ENCODE assay signal across 7 mouse cellular contexts in the genomic region with DNA sequence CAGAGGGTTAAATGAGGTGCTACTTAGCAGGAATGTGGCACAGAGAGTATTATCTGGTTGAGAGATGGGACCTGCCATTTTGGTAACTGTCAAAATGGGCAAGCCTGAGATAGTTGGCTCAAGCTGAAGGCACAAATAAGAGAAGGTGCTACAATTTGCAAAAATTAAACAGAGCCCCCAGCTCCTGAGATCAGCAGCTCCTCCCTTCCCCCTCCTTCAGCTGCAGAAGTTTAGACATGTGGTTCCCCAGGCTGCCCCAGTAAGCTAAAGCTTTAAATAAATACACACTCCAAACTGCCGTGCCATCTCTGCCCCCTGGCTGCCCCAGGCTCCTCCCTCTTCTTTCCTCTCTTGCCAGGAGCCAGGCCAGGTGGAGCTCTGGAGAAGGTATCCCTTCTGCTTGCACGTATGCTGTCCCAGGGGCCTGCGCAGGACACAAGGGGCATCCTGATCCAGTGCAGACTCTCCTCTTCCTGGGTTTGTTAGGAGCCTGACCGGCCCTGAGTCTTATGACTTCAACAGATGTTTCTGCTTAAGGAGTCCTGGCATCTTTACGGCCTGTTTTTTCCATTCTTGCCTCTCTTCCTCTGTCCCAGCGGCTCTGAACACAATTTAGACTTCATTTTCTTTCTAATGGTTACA.
DNase-seq lines count a peak whose midpoint lies in the region; ATAC-seq and TF ChIP-seq lines count a peak whose summit lies in the region.

No protein-coding gene starts in this region.

- H3K27ac ChIP-seq in embryonic facial prominence, embryonic 11.5 days (replicated peaks; ENCODE audit: low read depth, low read length): peak overlapping the region; percentile 63
- 0 out of 2 replicates have a peak overlapping the region, but pooled peaks have one; percentile 6 for H3K27ac ChIP-seq in forebrain, postnatal 0 days (ENCODE audit: low read depth, low read length)
- H3K27ac ChIP-seq in hindbrain, embryonic 11.5 days (ENCODE audit: low read depth, low read length): 0 out of 2 replicates have a peak overlapping the region, but pooled peaks have one; percentile 24

- H3K27me3 ChIP-seq in embryonic facial prominence, embryonic 11.5 days (ENCODE audit: control insufficient read depth, insufficient read depth, low read length): no peaks in the 10 kb centered on the region
- no peaks in the 10 kb centered on the region for H3K27me3 ChIP-seq in forebrain, postnatal 0 days (ENCODE audit: insufficient read depth, low read length)
- no peaks in the 10 kb centered on the region for H3K27me3 ChIP-seq in hindbrain, embryonic 11.5 days (ENCODE audit: control insufficient read depth, insufficient read depth, low read length)

- H3K4me2 ChIP-seq in embryonic facial prominence, embryonic 11.5 days (ENCODE audit: low read depth, low read length): no peak overlapping the region
- H3K4me2 ChIP-seq in forebrain, postnatal 0 days (ENCODE audit: low read depth): no peak overlapping the region
- no peak overlapping the region for H3K4me2 ChIP-seq in hindbrain, embryonic 11.5 days (replicated peaks; ENCODE audit: low read depth, low read length)

- no peaks in the 10 kb centered on the region for H3K36me3 ChIP-seq in embryonic facial prominence, embryonic 11.5 days (replicated peaks; ENCODE audit: control insufficient read depth, insufficient read depth, low read depth, low read length)
- H3K36me3 ChIP-seq in forebrain, postnatal 0 days (ENCODE audit: insufficient read depth): no peaks in the 10 kb centered on the region
- no peaks in the 10 kb centered on the region for H3K36me3 ChIP-seq in hindbrain, embryonic 11.5 days (ENCODE audit: control insufficient read depth, insufficient read depth, low read length)

- peak; percentile 83 for DNase-seq in embryonic facial prominence, embryonic 11.5 days (ENCODE audit: low spot score)
- DNase-seq in forebrain, postnatal 0 days: no peak
- no peak for DNase-seq in hindbrain, embryonic 11.5 days (ENCODE audit: low spot score)
- peak; percentile 64 for DNase-seq in lung, postnatal 10 days
- no peak for DNase-seq in adrenal gland, postnatal 14 days
- DNase-seq in layer of hippocampus, postnatal 25 days (ENCODE audit: extremely low spot score in 1 of 2, low spot score in 1 of 2): no peak
- no peak for DNase-seq in frontal cortex, postnatal 25 days (ENCODE audit: low spot score in 2 of 2)

- H3K4me3 ChIP-seq in embryonic facial prominence, embryonic 11.5 days (ENCODE audit: low read depth, low read length): no peak overlapping the region
- no peak overlapping the region for H3K4me3 ChIP-seq in forebrain, postnatal 0 days (ENCODE audit: low read depth, low read length)
- no peak overlapping the region for H3K4me3 ChIP-seq in hindbrain, embryonic 11.5 days (ENCODE audit: low read depth, low read length)

- TF ChIP-seq CTCF in forebrain, postnatal 0 days (IDR thresholded peaks at IDR 0.05; ENCODE audit: low read depth): no peak

- H3K9me3 ChIP-seq in embryonic facial prominence, embryonic 11.5 days (replicated peaks; ENCODE audit: control insufficient read depth, low read length): no peaks in the 10 kb centered on the region
- H3K9me3 ChIP-seq in forebrain, postnatal 0 days (ENCODE audit: low read length): no peaks in the 10 kb centered on the region
- H3K9me3 ChIP-seq in hindbrain, embryonic 11.5 days (ENCODE audit: control insufficient read depth, low read length): no peaks in the 10 kb centered on the region

- H3K9ac ChIP-seq in embryonic facial prominence, embryonic 11.5 days (replicated peaks; ENCODE audit: low read length): no peak overlapping the region
- no peak overlapping the region for H3K9ac ChIP-seq in forebrain, postnatal 0 days
- H3K9ac ChIP-seq in hindbrain, embryonic 11.5 days (ENCODE audit: low read depth, low read length): no peak overlapping the region

- H3K4me1 ChIP-seq in embryonic facial prominence, embryonic 11.5 days (ENCODE audit: control insufficient read depth, insufficient read depth, low read length): peaks cover 10% of the 10 kb centered on the region
- peaks cover 19% of the 10 kb centered on the region for H3K4me1 ChIP-seq in forebrain, postnatal 0 days (ENCODE audit: insufficient read depth)
- H3K4me1 ChIP-seq in hindbrain, embryonic 11.5 days (replicated peaks; ENCODE audit: control insufficient read depth, insufficient read depth, low read length): peaks cover 20% of the 10 kb centered on the region

- ATAC-seq in embryonic facial prominence, embryonic 11.5 days (replicated peaks; ENCODE audit: insufficient number of reproducible peaks, low FRiP score, low TSS enrichment, low read depth): no peak
- ATAC-seq in forebrain, postnatal 0 days: no peak
- ATAC-seq in hindbrain, embryonic 11.5 days (ENCODE audit: low FRiP score): no peak

- 19% methylated on average over 6 of the region's 6 CpGs for WGBS in embryonic facial prominence, embryonic 11.5 days
- WGBS in forebrain, postnatal 0 days: 55% methylated on average over 6 of the region's 6 CpGs
- 50% methylated on average over 6 of the region's 6 CpGs for WGBS in hindbrain, embryonic 11.5 days

Comparison
In these comparisons a context has a peak if more than half of its experiments do, and no peak if none do; other contexts are left out.
1. DNase-seq: peak in embryonic facial prominence, embryonic 11.5 days (single experiment) and lung, postnatal 10 days (single experiment); none in forebrain, postnatal 0 days (single experiment), hindbrain, embryonic 11.5 days (single experiment), adrenal gland, postnatal 14 days (single experiment), layer of hippocampus, postnatal 25 days (0 of 2) and frontal cortex, postnatal 25 days (0 of 2).
2. H3K27ac ChIP-seq: peak in every context shown above with its lines; median percentile 63 in embryonic facial prominence, embryonic 11.5 days; 24 in hindbrain, embryonic 11.5 days; 6 in forebrain, postnatal 0 days.